Mouse (Mus musculus): ENCODE measurements around the gene Shank3. TPM values are rescaled to one million over a fixed set of nuclear protein-coding genes. Genes with fewer than 3 reads are reported as not detected.

Gene Shank3
- 1.9 and 2.0 TPM in 2 replicates for polyA plus RNA-seq (2014; fragmentation: Nextera tagmentation; extraction: Ambion mirVana)

DNA sequence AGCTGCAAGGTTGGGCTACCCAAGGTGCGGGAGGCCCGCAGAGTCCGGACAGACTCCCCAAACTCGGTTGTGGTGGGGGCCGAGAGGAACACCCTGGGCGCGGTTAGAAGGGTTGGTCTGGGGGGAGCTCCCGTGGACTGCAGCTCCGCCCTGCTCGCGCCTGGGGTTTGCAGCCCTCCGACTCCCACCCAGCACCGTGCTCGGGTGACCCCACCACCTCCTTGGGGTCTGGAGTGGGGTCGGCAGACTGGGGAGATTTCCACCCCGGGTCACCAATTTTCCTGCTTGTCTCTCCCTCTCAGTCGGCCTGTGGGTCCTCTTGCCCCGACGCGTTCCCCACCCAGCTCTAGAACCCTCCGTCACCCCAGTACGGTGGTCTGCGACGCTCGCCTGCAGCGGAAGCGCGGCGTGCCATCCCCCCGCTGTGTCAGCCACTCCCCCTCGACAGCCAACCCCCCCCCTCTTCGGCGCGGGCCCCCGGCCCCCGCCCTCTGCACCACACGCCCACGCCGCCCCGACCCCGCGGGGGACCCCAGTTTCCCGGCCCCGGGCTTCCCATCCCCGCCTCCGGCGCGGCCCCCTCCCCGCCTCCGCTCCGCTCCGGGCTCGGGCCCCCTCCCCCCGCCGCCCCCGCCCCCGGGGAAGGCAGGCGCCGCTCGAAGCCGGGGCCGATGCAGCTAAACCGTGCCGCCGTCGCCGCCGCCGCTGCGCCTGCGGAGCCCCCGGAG is at the start of gene Shank3:
Gene Shank3, plus strand, starts transcription at position 663 of the 728 bp plus-strand sequence.
- DNase-seq (ENCODE audit: low spot score) (peak; percentile 29), ATAC-seq (ENCODE audit: low read depth) (peak; percentile 53)
- peaks cover 22% of the 10 kb centered on the region; the same call in 1 of the 2 replicates for H3K27me3 ChIP-seq (replicated peaks; ENCODE audit: control insufficient read depth, insufficient read depth, low read length)
- peak within 1 kb of the TSS; percentile 86 for H3K9ac ChIP-seq (ENCODE audit: low read depth, low read length)
- under 1% methylated on average over 30 of the region's 72 CpGs for WGBS
- H3K4me1 ChIP-seq (ENCODE audit: control insufficient read depth, insufficient read depth, low read length), result peaks cover 15% of the 10 kb centered on the region
- peaks cover 10% of the 10 kb centered on the region for H3K36me3 ChIP-seq (ENCODE audit: control insufficient read depth, insufficient read depth, low read length)
- no peaks in the 10 kb centered on the region for H3K9me3 ChIP-seq (ENCODE audit: control insufficient read depth, low read length)
- H3K4me3 ChIP-seq (ENCODE audit: low read depth, low read length), result peak within 1 kb of the TSS; percentile 82
- H3K27ac ChIP-seq (replicated peaks; ENCODE audit: low read depth, low read length), result peak within 1 kb of the TSS; percentile 68
- peak within 1 kb of the TSS; percentile 95 for H3K4me2 ChIP-seq (ENCODE audit: low read depth, low read length)

GRCm38 (mm10) chr15:89452906-89453864 is 46.2 kb upstream of the Shank3 start:
- no peak overlapping the region for H3K27ac ChIP-seq (replicated peaks; ENCODE audit: low read depth, low read length)
- peak overlapping the region; percentile 41 for H3K4me3 ChIP-seq (ENCODE audit: low read depth, low read length)
- ATAC-seq (ENCODE audit: low read depth) (peak; percentile 74), DNase-seq (ENCODE audit: low spot score) (peak; percentile 77)
- no peak overlapping the region for H3K9ac ChIP-seq (ENCODE audit: low read depth, low read length)
- H3K4me2 ChIP-seq (ENCODE audit: low read depth, low read length), result peak overlapping the region; percentile 70
- H3K9me3 ChIP-seq (ENCODE audit: control insufficient read depth, low read length), result no peaks in the 10 kb centered on the region
- WGBS, result 5% methylated on average over 24 of the region's 24 CpGs
- no peaks in the 10 kb centered on the region for H3K36me3 ChIP-seq (ENCODE audit: control insufficient read depth, insufficient read depth, low read length)
- peaks cover 16% of the 10 kb centered on the region; the same call in 1 of the 2 replicates for H3K27me3 ChIP-seq (replicated peaks; ENCODE audit: control insufficient read depth, insufficient read depth, low read length)
- H3K4me1 ChIP-seq (ENCODE audit: control insufficient read depth, insufficient read depth, low read length), result peaks cover 6% of the 10 kb centered on the region; the same call in 1 of the 2 replicates

DNA sequence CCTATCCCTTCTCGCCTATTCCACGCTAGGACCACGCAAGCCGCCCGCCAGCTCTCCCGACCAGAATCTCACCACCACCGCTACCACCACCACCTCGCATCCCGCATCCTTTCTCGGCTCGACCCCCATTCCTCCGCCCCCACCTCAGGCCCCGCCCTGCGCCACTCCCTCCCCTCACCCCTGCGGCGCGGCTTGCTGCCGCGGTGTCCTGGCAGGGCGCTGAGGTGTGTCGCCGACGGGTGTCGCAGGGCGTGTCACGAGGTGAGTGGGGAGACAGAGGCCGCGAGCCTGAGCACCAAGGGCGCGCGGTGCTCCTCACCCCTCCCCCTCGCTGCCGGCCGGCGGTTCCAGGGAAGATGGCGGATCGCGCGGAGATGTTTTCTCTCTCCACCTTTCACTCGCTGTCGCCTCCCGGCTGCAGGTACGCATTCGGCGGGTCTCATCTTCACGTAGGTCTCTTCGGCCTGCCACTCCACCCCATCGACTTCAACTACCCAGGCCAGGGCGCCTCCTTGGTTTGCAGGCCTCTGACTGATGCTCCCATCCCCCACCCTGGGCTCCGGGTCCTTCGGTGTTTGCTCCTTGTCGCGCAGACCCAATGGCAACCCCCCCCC is 45.5 kb upstream of the Shank3 start, which contains the start of gene Mapk8ip2:
Gene Mapk8ip2, plus strand, starts transcription at position 49 of the 614 bp plus-strand sequence.
- WGBS, result 1% methylated on average over 28 of the region's 53 CpGs
- peak within 1 kb of the TSS; percentile 70 for H3K4me2 ChIP-seq (ENCODE audit: low read depth, low read length)
- ATAC-seq (ENCODE audit: low read depth) (peak; percentile 71), DNase-seq (ENCODE audit: low spot score) (peak; percentile 16)
- peak within 1 kb of the TSS; percentile 49; the same call in 1 of the 2 replicates for H3K9ac ChIP-seq (ENCODE audit: low read depth, low read length)
- peaks cover 16% of the 10 kb centered on the region; the same call in 1 of the 2 replicates for H3K27me3 ChIP-seq (replicated peaks; ENCODE audit: control insufficient read depth, insufficient read depth, low read length)
- H3K36me3 ChIP-seq (ENCODE audit: control insufficient read depth, insufficient read depth, low read length), result no peaks in the 10 kb centered on the region
- no peak within 1 kb of the TSS for H3K27ac ChIP-seq (replicated peaks; ENCODE audit: low read depth, low read length)
- H3K9me3 ChIP-seq (ENCODE audit: control insufficient read depth, low read length), result no peaks in the 10 kb centered on the region
- H3K4me3 ChIP-seq (ENCODE audit: low read depth, low read length), result peak within 1 kb of the TSS; percentile 41
- peaks cover 6% of the 10 kb centered on the region; the same call in 1 of the 2 replicates for H3K4me1 ChIP-seq (ENCODE audit: control insufficient read depth, insufficient read depth, low read length)

DNA sequence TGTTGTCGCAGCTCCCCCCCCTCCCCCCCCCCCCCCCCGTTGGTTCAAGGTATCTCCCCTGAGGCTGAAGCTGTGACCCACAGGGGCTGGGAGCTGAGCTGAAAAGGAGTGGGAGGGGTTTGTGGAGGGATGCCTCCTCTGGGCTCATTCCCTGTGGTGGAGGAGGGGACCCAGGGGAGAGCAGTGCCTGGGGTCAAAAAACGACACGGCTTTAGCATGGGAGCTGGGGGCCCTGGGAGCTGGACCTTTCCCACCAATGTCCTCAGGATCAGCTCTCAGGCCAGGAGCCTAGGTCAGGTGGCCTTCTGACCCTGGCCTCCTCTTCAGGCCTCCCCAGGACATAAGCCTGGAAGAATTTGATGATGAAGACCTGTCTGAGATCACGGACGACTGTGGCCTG is 44.6 kb upstream of the Shank3 start:
- 26% methylated on average over 4 of the region's 6 CpGs for WGBS
- no peaks in the 10 kb centered on the region for H3K36me3 ChIP-seq (ENCODE audit: control insufficient read depth, insufficient read depth, low read length)
- H3K4me1 ChIP-seq (ENCODE audit: control insufficient read depth, insufficient read depth, low read length), result peaks cover 6% of the 10 kb centered on the region; the same call in 1 of the 2 replicates
- H3K4me3 ChIP-seq (ENCODE audit: low read depth, low read length), result peak overlapping the region; percentile 41; the same call in 1 of the 2 replicates
- H3K4me2 ChIP-seq (ENCODE audit: low read depth, low read length), result peak overlapping the region; percentile 70
- no peaks in the 10 kb centered on the region for H3K9me3 ChIP-seq (ENCODE audit: control insufficient read depth, low read length)
- H3K27ac ChIP-seq (replicated peaks; ENCODE audit: low read depth, low read length), result no peak overlapping the region
- ATAC-seq (ENCODE audit: low read depth) (no peak), DNase-seq (ENCODE audit: low spot score) (no peak)
- no peak overlapping the region for H3K9ac ChIP-seq (ENCODE audit: low read depth, low read length)
- peaks cover 16% of the 10 kb centered on the region; the same call in 1 of the 2 replicates for H3K27me3 ChIP-seq (replicated peaks; ENCODE audit: control insufficient read depth, insufficient read depth, low read length)

- Histone ChIP-seq H3K36me3 (ENCODE audit: control insufficient read depth, insufficient read depth, low read length) (no peaks in the 10 kb centered on the region), H3K27me3 (replicated peaks; ENCODE audit: control insufficient read depth, insufficient read depth, low read length) (peaks cover 16% of the 10 kb centered on the region; the same call in 1 of the 2 replicates), H3K9ac (ENCODE audit: low read depth, low read length) (no peak overlapping the region), H3K4me1 (ENCODE audit: control insufficient read depth, insufficient read depth, low read length) (peaks cover 6% of the 10 kb centered on the region; the same call in 1 of the 2 replicates), H3K27ac (replicated peaks; ENCODE audit: low read depth, low read length) (no peak overlapping the region), H3K4me2 (ENCODE audit: low read depth, low read length) (no peak overlapping the region), H3K4me3 (ENCODE audit: low read depth, low read length) (no peak overlapping the region), H3K9me3 (ENCODE audit: control insufficient read depth, low read length) (no peaks in the 10 kb centered on the region)
- DNase-seq (ENCODE audit: low spot score) (no peak), ATAC-seq (ENCODE audit: low read depth) (no peak)
- 69% methylated on average over 6 of the region's 6 CpGs for WGBS
These were observed 43.8 kb upstream of the Shank3 start for GRCm38 (mm10) chr15:89455642-89456041.

DNA sequence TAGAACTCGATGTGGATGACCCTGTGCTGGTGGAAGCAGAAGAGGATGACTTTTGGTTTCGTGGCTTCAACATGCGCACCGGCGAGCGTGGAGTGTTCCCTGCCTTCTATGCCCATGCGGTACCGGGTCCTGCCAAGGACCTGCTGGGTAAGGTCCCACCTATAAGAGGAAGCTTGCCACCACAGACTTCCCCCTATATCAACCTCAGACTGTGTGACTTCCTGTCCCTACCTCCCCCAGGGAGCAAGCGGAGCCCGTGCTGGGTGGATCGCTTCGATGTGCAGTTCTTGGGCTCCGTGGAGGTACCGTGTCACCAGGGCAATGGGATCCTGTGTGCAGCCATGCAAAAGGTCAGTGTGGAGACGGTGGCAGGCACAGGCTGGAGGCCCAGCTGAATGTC is 40.5 kb upstream of the Shank3 start:
- Histone ChIP-seq H3K4me2 (ENCODE audit: low read depth, low read length) (no peak overlapping the region), H3K9me3 (ENCODE audit: control insufficient read depth, low read length) (no peaks in the 10 kb centered on the region), H3K9ac (ENCODE audit: low read depth, low read length) (no peak overlapping the region), H3K27me3 (replicated peaks; ENCODE audit: control insufficient read depth, insufficient read depth, low read length) (peaks cover 10% of the 10 kb centered on the region; the same call in 1 of the 2 replicates), H3K36me3 (ENCODE audit: control insufficient read depth, insufficient read depth, low read length) (no peaks in the 10 kb centered on the region), H3K4me1 (ENCODE audit: control insufficient read depth, insufficient read depth, low read length) (peaks cover 3% of the 10 kb centered on the region; the same call in 1 of the 2 replicates), H3K4me3 (ENCODE audit: low read depth, low read length) (no peak overlapping the region), H3K27ac (replicated peaks; ENCODE audit: low read depth, low read length) (no peak overlapping the region)
- ATAC-seq (ENCODE audit: low read depth) (no peak), DNase-seq (ENCODE audit: low spot score) (no peak)
- WGBS, result 88% methylated on average over 15 of the region's 15 CpGs

GRCm38 (mm10) chr15:89459821-89460220 is 39.6 kb upstream of the Shank3 start:
- no peak overlapping the region for H3K27ac ChIP-seq (replicated peaks; ENCODE audit: low read depth, low read length)
- no peaks in the 10 kb centered on the region for H3K9me3 ChIP-seq (ENCODE audit: control insufficient read depth, low read length)
- whole genome bisulfite sequencing, result 82% methylated on average over 7 of the region's 7 CpGs

DNA sequence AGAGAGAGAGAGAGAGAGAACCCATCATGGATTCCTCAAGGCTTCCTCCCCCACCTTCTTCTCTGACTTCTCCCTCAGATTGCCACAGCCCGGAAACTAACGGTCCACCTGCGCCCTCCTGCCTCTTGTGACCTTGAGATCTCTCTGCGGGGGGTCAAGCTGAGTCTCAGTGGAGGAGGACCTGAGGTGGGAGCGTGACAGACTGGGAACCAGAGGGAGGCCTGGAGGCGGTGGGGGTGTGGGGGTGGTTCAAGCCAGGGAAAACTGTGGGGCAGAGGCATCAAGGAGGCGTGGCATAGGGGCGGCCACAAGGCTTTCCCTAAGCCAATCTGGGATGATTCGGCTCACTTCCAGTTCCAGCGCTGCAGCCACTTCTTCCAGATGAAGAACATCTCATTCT is 39.1 kb upstream of the Shank3 start:
- no peaks in the 10 kb centered on the region for H3K27me3 ChIP-seq (replicated peaks; ENCODE audit: control insufficient read depth, insufficient read depth, low read length)
- no peak for ATAC-seq (ENCODE audit: low read depth)
- no peak overlapping the region for H3K4me3 ChIP-seq (ENCODE audit: low read depth, low read length)
- H3K9ac ChIP-seq (ENCODE audit: low read depth, low read length), result no peak overlapping the region
- H3K4me1 ChIP-seq (ENCODE audit: control insufficient read depth, insufficient read depth, low read length), result no peaks in the 10 kb centered on the region
- H3K36me3 ChIP-seq (ENCODE audit: control insufficient read depth, insufficient read depth, low read length), result no peaks in the 10 kb centered on the region
- no peak for DNase-seq (ENCODE audit: low spot score)
- H3K9me3 ChIP-seq (ENCODE audit: control insufficient read depth, low read length), result no peaks in the 10 kb centered on the region
- no peak overlapping the region for H3K4me2 ChIP-seq (ENCODE audit: low read depth, low read length)
- no peak overlapping the region for H3K27ac ChIP-seq (replicated peaks; ENCODE audit: low read depth, low read length)
- WGBS, result 69% methylated on average over 9 of the region's 10 CpGs

More at GRCm38 (mm10) chr15:89459821-89460220, 39.6 kb upstream of the Shank3 start:
- ATAC-seq (ENCODE audit: low read depth), result no peak
- Histone ChIP-seq H3K4me2 (ENCODE audit: low read depth, low read length) (no peak overlapping the region), H3K4me1 (ENCODE audit: control insufficient read depth, insufficient read depth, low read length) (no peaks in the 10 kb centered on the region), H3K9ac (ENCODE audit: low read depth, low read length) (no peak overlapping the region), H3K36me3 (ENCODE audit: control insufficient read depth, insufficient read depth, low read length) (no peaks in the 10 kb centered on the region), H3K4me3 (ENCODE audit: low read depth, low read length) (no peak overlapping the region), H3K27me3 (replicated peaks; ENCODE audit: control insufficient read depth, insufficient read depth, low read length) (0 out of 2 replicates have a peak, but pooled peaks cover 2% of the 10 kb centered on the region)
- DNase-seq (ENCODE audit: low spot score), result no peak
